Mouse (Mus musculus): ENCODE measurements around the gene Gm10803. TPM values are rescaled to one million over a fixed set of nuclear protein-coding genes. Genes with fewer than 3 reads are reported as not detected.

Gm10803 gene
- total and polyA plus RNA-seq, 3 experiments: not detected

DNA sequence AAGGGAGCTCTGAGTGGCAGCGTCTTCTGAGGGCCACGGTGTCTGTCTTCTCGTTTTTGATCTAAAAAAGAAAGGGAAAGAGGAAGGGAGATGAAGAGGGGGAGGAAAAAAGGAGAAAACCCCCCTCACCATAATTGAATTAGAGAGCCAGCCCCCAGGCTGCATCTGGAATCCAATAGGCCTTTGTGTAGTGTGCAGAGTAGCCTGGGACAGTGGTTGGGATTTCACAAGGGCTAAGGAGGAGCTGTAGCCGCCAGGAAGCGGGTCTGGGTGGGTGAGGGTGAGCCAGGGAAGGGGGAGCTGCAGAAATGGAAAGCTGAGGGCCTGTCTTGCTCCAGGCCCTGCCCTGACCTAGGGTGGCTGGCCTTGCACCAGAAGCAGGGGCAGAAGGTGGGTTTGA, 6.5 kb upstream of the Gm10803 start:
- no peaks in the 10 kb centered on the region for H3K79me2 ChIP-seq (replicated peaks; ENCODE audit: control insufficient read depth, extremely low read depth, insufficient read depth, poor library complexity, severe bottlenecking)
- no peak overlapping the region for H3K4me3 ChIP-seq (replicated peaks in 1 of 3; ENCODE audit: low read depth in 2 of 3, low read length in 2 of 3, poor library complexity in 1 of 3)
- no peak overlapping the region for H3K4me2 ChIP-seq (ENCODE audit: insufficient read depth, low read depth, poor library complexity, severe bottlenecking)
- no peaks in the 10 kb centered on the region for H3K36me3 ChIP-seq (replicated peaks in 1 of 2; ENCODE audit: control insufficient read depth in 1 of 2, insufficient read depth in 1 of 2, low read length in 1 of 2)
- H3K27me3 ChIP-seq (replicated peaks): peaks cover 66% of the 10 kb centered on the region
- H3K9ac ChIP-seq (ENCODE audit: insufficient read depth, low read depth): no peak overlapping the region
- H3K27ac ChIP-seq (ENCODE audit: insufficient read depth, low read depth): no peak overlapping the region
- H3K9me3 ChIP-seq (replicated peaks; ENCODE audit: low read length): no peaks in the 10 kb centered on the region
- DNase-seq (ENCODE audit: extremely low read depth): no peak
- TF ChIP-seq BHLHE40 (IDR thresholded peaks at IDR 0.05; ENCODE audit: low read depth, low read length) (no peak), MAFK (IDR thresholded peaks at IDR 0.05; ENCODE audit: insufficient replicate concordance, low read length) (no peak), ELF1 (IDR thresholded peaks at IDR 0.05; ENCODE audit: low read depth, low read length) (no peak), POLR2AphosphoS2 (IDR thresholded peaks at IDR 0.05; ENCODE audit: low read depth, low read length) (no peak), RAD21 (IDR thresholded peaks at IDR 0.05; ENCODE audit: low read depth, low read length) (no peak), ZC3H11A (IDR thresholded peaks at IDR 0.05; ENCODE audit: low read depth, low read length) (no peak), USF1 (IDR thresholded peaks at IDR 0.05; ENCODE audit: low read depth, low read length) (no peak), RCOR1 (conservative IDR thresholded peaks at IDR 0.05; ENCODE audit: low read depth, low read length) (no peak), NRF1 (IDR thresholded peaks at IDR 0.05; ENCODE audit: low read depth, low read length) (no peak), JUND (conservative IDR thresholded peaks at IDR 0.05; ENCODE audit: low read depth, low read length) (no peak), CHD2 (IDR thresholded peaks at IDR 0.05; ENCODE audit: low read length) (no peak), SMC3 (IDR thresholded peaks at IDR 0.05; ENCODE audit: low read depth, low read length) (no peak), IRF4 (IDR thresholded peaks at IDR 0.05; ENCODE audit: low read depth, low read length) (no peak)
- in situ Hi-C loops (cut with MboI; ENCODE audit: low pct_ligation_motif_present, low pct_unique_long_range_greater_than_20kb, low sequenced_read_pairs): no loop called here
- dilution Hi-C loops (cut with MboI; ENCODE audit: extremely low pct_ligation_motif_present, extremely low pct_unique_long_range_greater_than_20kb, low sequenced_read_pairs): no loop called here
- no peaks in the 10 kb centered on the region for H3K4me1 ChIP-seq (ENCODE audit: control insufficient read depth in 1 of 2, insufficient read depth in 2 of 2)

DNA sequence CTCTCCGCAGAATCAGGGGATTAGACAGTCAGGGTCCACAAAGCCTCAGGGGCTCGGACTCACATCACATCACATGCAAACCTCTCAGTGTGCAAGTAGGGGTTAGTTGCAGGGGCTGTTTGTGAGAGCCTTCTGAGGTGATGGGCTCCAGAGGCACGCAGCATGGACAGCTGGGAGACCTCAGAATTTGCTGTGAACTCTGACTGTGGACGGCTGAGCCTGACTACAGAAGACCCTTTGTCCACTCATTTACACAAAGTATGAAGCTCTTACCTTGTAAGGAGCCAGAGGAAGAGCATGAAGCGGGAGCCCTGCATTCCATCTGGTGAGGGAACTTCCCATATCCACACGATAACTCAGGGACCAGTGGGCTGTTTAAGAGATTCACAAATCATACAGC, 5.3 kb downstream of the Gm10803 start:
- Histone ChIP-seq H3K27ac (ENCODE audit: insufficient read depth, low read depth) (no peak overlapping the region), H3K4me2 (ENCODE audit: insufficient read depth, low read depth, poor library complexity, severe bottlenecking) (no peak overlapping the region), H3K4me3 (replicated peaks in 1 of 3; ENCODE audit: low read depth in 2 of 3, low read length in 2 of 3, poor library complexity in 1 of 3) (no peak overlapping the region), H3K27me3 (replicated peaks) (peaks cover 15% of the 10 kb centered on the region), H3K79me2 (replicated peaks; ENCODE audit: control insufficient read depth, extremely low read depth, insufficient read depth, poor library complexity, severe bottlenecking) (no peaks in the 10 kb centered on the region), H3K36me3 (replicated peaks in 1 of 2; ENCODE audit: control insufficient read depth in 1 of 2, insufficient read depth in 1 of 2, low read length in 1 of 2) (no peaks in the 10 kb centered on the region), H3K9ac (ENCODE audit: insufficient read depth, low read depth) (no peak overlapping the region), H3K9me3 (replicated peaks; ENCODE audit: low read length) (no peaks in the 10 kb centered on the region), H3K4me1 (ENCODE audit: control insufficient read depth in 1 of 2, insufficient read depth in 2 of 2) (peaks cover 2 to 16% of the 10 kb centered on the region in 2 experiments; a peak in 3 of 4 replicates)
- DNase-seq (ENCODE audit: extremely low read depth): no peak
- dilution Hi-C loops (cut with MboI; ENCODE audit: extremely low pct_ligation_motif_present, extremely low pct_unique_long_range_greater_than_20kb, low sequenced_read_pairs) (no loop called here), in situ Hi-C loops (cut with MboI; ENCODE audit: low pct_ligation_motif_present, low pct_unique_long_range_greater_than_20kb, low sequenced_read_pairs) (no loop called here)
- TF ChIP-seq RCOR1 (conservative IDR thresholded peaks at IDR 0.05; ENCODE audit: low read depth, low read length): no peak
- no peak for TF ChIP-seq USF1 (IDR thresholded peaks at IDR 0.05; ENCODE audit: low read depth, low read length)
- no peak for TF ChIP-seq SMC3 (IDR thresholded peaks at IDR 0.05; ENCODE audit: low read depth, low read length)
- no peak for TF ChIP-seq MAFK (IDR thresholded peaks at IDR 0.05; ENCODE audit: insufficient replicate concordance, low read length)
- TF ChIP-seq MYC (IDR thresholded peaks at IDR 0.05; ENCODE audit: low read depth, low read length): no peak
- TF ChIP-seq JUN (IDR thresholded peaks at IDR 0.05; ENCODE audit: insufficient read depth, low read depth, low read length): no peak
- no peak for TF ChIP-seq MEF2A (IDR thresholded peaks at IDR 0.05; ENCODE audit: borderline replicate concordance, low read depth, low read length)
- TF ChIP-seq ZMIZ1 (IDR thresholded peaks at IDR 0.05; ENCODE audit: low read depth, low read length): no peak
